Comparison of ENCODE assay signal across 9 mouse cellular contexts in genomic region chr2:33870369-33871180, GRCm38 (mm10). TPM values are rescaled to one million over a fixed set of nuclear protein-coding genes. Genes with fewer than 3 reads are reported as not detected.
A peak's percentile ranks its signal among the peaks of the same experiment; 100 is the strongest.
DNase-seq lines count a peak whose midpoint lies in the region; ATAC-seq lines count a peak whose summit lies in the region.
"Had no signal": no experiment of that assay in that cellular context is flagged by ENCODE, and none has a peak within 500 bp of the region (broad histone marks: within the 10 kb centered on the region; RNA-seq: fewer than 3 reads in every experiment).

No protein-coding gene starts in this region.

- H3K4me2 ChIP-seq in hindbrain, embryonic 11.5 days (replicated peaks; ENCODE audit: low read depth, low read length) = no peak overlapping the region
- 0 out of 2 replicates have a peak overlapping the region, but pooled peaks have one; percentile 4 for H3K4me2 ChIP-seq in limb, embryonic 12.5 days

- peak overlapping the region; percentile 19; the same call in 1 of the 2 replicates for H3K27ac ChIP-seq in hindbrain, embryonic 10.5 days
- no peak overlapping the region for H3K27ac ChIP-seq in hindbrain, embryonic 11.5 days (ENCODE audit: low read depth, low read length)
- H3K27ac ChIP-seq in embryonic facial prominence, embryonic 10.5 days (replicated peaks) = peak overlapping the region; percentile 57
- peak overlapping the region; percentile 79 for H3K27ac ChIP-seq in limb, embryonic 12.5 days

- ATAC-seq in hindbrain, embryonic 11.5 days (ENCODE audit: low FRiP score) = no peak
- ATAC-seq in limb, embryonic 12.5 days (ENCODE audit: insufficient number of reproducible peaks, insufficient read depth, low FRiP score, low TSS enrichment, low read depth) = no peak; the same call in 1 of the 2 replicates
- peak; percentile 44 for ATAC-seq in megakaryocyte progenitor cell, adult 5-6 weeks (replicated peaks; ENCODE audit: poor library complexity)

- peaks cover 66% of the 10 kb centered on the region for H3K4me1 ChIP-seq in hindbrain, embryonic 10.5 days (replicated peaks)
- peaks cover 7% of the 10 kb centered on the region; the same call in 1 of the 2 replicates for H3K4me1 ChIP-seq in hindbrain, embryonic 11.5 days (replicated peaks; ENCODE audit: control insufficient read depth, insufficient read depth, low read length)
- H3K4me1 ChIP-seq in embryonic facial prominence, embryonic 10.5 days = peaks cover 69% of the 10 kb centered on the region
- H3K4me1 ChIP-seq in limb, embryonic 12.5 days (replicated peaks) = peaks cover 69% of the 10 kb centered on the region

- H3K36me3 ChIP-seq in hindbrain, embryonic 10.5 days = peaks cover 44% of the 10 kb centered on the region
- 0 out of 2 replicates have a peak, but pooled peaks cover 3% of the 10 kb centered on the region for H3K36me3 ChIP-seq in hindbrain, embryonic 11.5 days (ENCODE audit: control insufficient read depth, insufficient read depth, low read length)
- peaks cover 42% of the 10 kb centered on the region for H3K36me3 ChIP-seq in embryonic facial prominence, embryonic 10.5 days (replicated peaks)
- H3K36me3 ChIP-seq in limb, embryonic 12.5 days = peaks cover 27% of the 10 kb centered on the region

- 55% methylated on average over 17 of the region's 17 CpGs for WGBS in hindbrain, embryonic 10.5 days
- 63% methylated on average over 17 of the region's 17 CpGs for WGBS in hindbrain, embryonic 11.5 days
- WGBS in embryonic facial prominence, embryonic 10.5 days = 54% methylated on average over 17 of the region's 17 CpGs
- 41% methylated on average over 17 of the region's 17 CpGs for WGBS in limb, embryonic 12.5 days

- no peak overlapping the region for H3K4me3 ChIP-seq in hindbrain, embryonic 10.5 days
- H3K4me3 ChIP-seq in hindbrain, embryonic 11.5 days (ENCODE audit: low read depth, low read length) = no peak overlapping the region
- no peak overlapping the region for H3K4me3 ChIP-seq in embryonic facial prominence, embryonic 10.5 days
- H3K4me3 ChIP-seq in limb, embryonic 12.5 days (replicated peaks) = no peak overlapping the region
- H3K4me3 ChIP-seq: erythroblast, embryonic 14.5 days had no signal

- intact Hi-C loops in heart, postnatal 14 days (cut with DNase I) = loop anchor here (5.0 kb wide), 2 partner anchors 47 to 48 kb away; no protein-coding TSS in a partner anchor

- H3K27me3 ChIP-seq in hindbrain, embryonic 10.5 days (ENCODE audit: insufficient read depth, poor library complexity, severe bottlenecking) = peaks cover 6% of the 10 kb centered on the region; the same call in 1 of the 2 replicates
- no peaks in the 10 kb centered on the region for H3K27me3 ChIP-seq in hindbrain, embryonic 11.5 days (ENCODE audit: control insufficient read depth, insufficient read depth, low read length)
- H3K27me3 ChIP-seq in embryonic facial prominence, embryonic 10.5 days (replicated peaks; ENCODE audit: low read depth, poor library complexity, severe bottlenecking) = peaks cover 16% of the 10 kb centered on the region; the same call in 1 of the 2 replicates
- no peaks in the 10 kb centered on the region for H3K27me3 ChIP-seq in limb, embryonic 12.5 days

- no peak overlapping the region for H3K9ac ChIP-seq in hindbrain, embryonic 11.5 days (ENCODE audit: low read depth, low read length)
- H3K9ac ChIP-seq in limb, embryonic 12.5 days (replicated peaks) = no peak overlapping the region

- DNase-seq in hindbrain, embryonic 10.5 days (ENCODE audit: low spot score) = no peak
- no peak for DNase-seq in hindbrain, embryonic 11.5 days (ENCODE audit: low spot score)
- DNase-seq in embryonic facial prominence, embryonic 10.5 days (ENCODE audit: low spot score) = peak; percentile 31
- DNase-seq in heart, postnatal 14 days = peak; percentile 72 to 74
- DNase-seq in thymus, postnatal 10 days (ENCODE audit: low spot score in 2 of 2) = peak; percentile 43 to 58
- no peak for DNase-seq in spleen, adult 18-20 months

- peaks cover 11% of the 10 kb centered on the region; the same call in 1 of the 2 replicates for H3K9me3 ChIP-seq in hindbrain, embryonic 10.5 days
- no peaks in the 10 kb centered on the region for H3K9me3 ChIP-seq in hindbrain, embryonic 11.5 days (ENCODE audit: control insufficient read depth, low read length)
- H3K9me3 ChIP-seq in embryonic facial prominence, embryonic 10.5 days = peaks cover 8% of the 10 kb centered on the region; the same call in 1 of the 2 replicates
- H3K9me3 ChIP-seq in limb, embryonic 12.5 days = no peaks in the 10 kb centered on the region

RNA-seq across cellular contexts. Expression of gene Mvb12b, which starts 17.2 kb away (rescaled TPM):
- 22.7 and 28.8 TPM in 2 replicates for polyA plus RNA-seq in hindbrain, embryonic 10.5 days (2016; fragmentation: Nextera tagmentation; extraction: Ambion mirVana)
- polyA plus RNA-seq in hindbrain, embryonic 11.5 days (2014; fragmentation: Nextera tagmentation; extraction: Ambion mirVana) = 36.8 and 42.4 TPM in 2 replicates
- 14.4 and 16.1 TPM in 2 replicates for polyA plus RNA-seq in embryonic facial prominence, embryonic 10.5 days (2016; fragmentation: Nextera tagmentation; extraction: Ambion mirVana)
- 10 to 100 TPM; 18.1 to 19.1 TPM for total RNA-seq in heart, postnatal 14 days (2021)
- 25.5 and 27.3 TPM in 2 replicates for polyA plus RNA-seq in limb, embryonic 12.5 days (2016; fragmentation: Nextera tagmentation; extraction: Ambion mirVana)
- 30.0 and 37.1 TPM in 2 replicates for total RNA-seq in megakaryocyte progenitor cell, adult 5-6 weeks (2015)
- total RNA-seq in megakaryocyte progenitor cell, adult 5-6 weeks (2017) = 12.9 and 14.8 TPM in 2 replicates

Comparison
In these comparisons a context has a peak if more than half of its experiments do, and no peak if none do; other contexts are left out.
1. DNase-seq: peak in embryonic facial prominence, embryonic 10.5 days (single experiment), heart, postnatal 14 days (2 of 2) and thymus, postnatal 10 days (2 of 2); none in hindbrain, embryonic 10.5 days (single experiment), hindbrain, embryonic 11.5 days (single experiment) and spleen, adult 18-20 months (0 of 2).